Mouse (Mus musculus) testis, postnatal 10 days (tissue): ENCODE measurements around the gene Gm3336.

Experiments used
- DNase-seq: peaks from one replicate; pipeline ENCODE4 v3.0.0; 2021; ENCODE audit warnings: low spot score

Gene Gm3336

GRCm38 (mm10) chr8:70747211-70747890 is 29.0 kb downstream of the Gm3336 start:
- peak; percentile 38 for DNase-seq

- no peak for DNase-seq
Measured at GRCm38 (mm10) chr8:70748246-70749096, 30.1 kb downstream of the Gm3336 start.

GRCm38 (mm10) chr8:70749097-70749674 is 30.8 kb downstream of the Gm3336 start:
- DNase-seq, result peak; percentile 46

GRCm38 (mm10) chr8:70750128-70750680 is 31.9 kb downstream of the Gm3336 start:
- DNase-seq, result no peak

- DNase-seq, result peak; percentile 86
Measured at GRCm38 (mm10) chr8:70752000-70752764, 33.8 kb downstream of the Gm3336 start.

- peak; percentile 86 for DNase-seq
Measured at GRCm38 (mm10) chr8:70753151-70753550, 34.8 kb downstream of the Gm3336 start.

GRCm38 (mm10) chr8:70754043-70754870 is 35.9 kb downstream of the Gm3336 start, which contains the start of gene Rab3a:
Rab3a (plus strand) TSS chr8:70754679.
- peak; percentile 94 for DNase-seq

GRCm38 (mm10) chr8:70754871-70755660 is 36.7 kb downstream of the Gm3336 start:
- peak; percentile 84 for DNase-seq

GRCm38 (mm10) chr8:70755661-70756475 is 37.5 kb downstream of the Gm3336 start:
- DNase-seq, result peak; percentile 48

GRCm38 (mm10) chr8:70756476-70757040 is 38.2 kb downstream of the Gm3336 start:
- DNase-seq, result no peak

- DNase-seq, result peak; percentile 55
Measured at GRCm38 (mm10) chr8:70757523-70758307, 39.4 kb downstream of the Gm3336 start.

- no peak for DNase-seq
Measured at GRCm38 (mm10) chr8:70758308-70758615, 39.9 kb downstream of the Gm3336 start.

- DNase-seq, result peak; percentile 65
Measured at GRCm38 (mm10) chr8:70758616-70759561, 40.5 kb downstream of the Gm3336 start.

GRCm38 (mm10) chr8:70760350-70760749 is 42.0 kb downstream of the Gm3336 start:
- DNase-seq, result no peak

GRCm38 (mm10) chr8:70760775-70761406 is 42.5 kb downstream of the Gm3336 start, which contains the start of gene Mpv17l2:
Mpv17l2 (minus strand) TSS chr8:70760946.
- DNase-seq, result peak; percentile 92

GRCm38 (mm10) chr8:70762118-70762517 is 43.8 kb downstream of the Gm3336 start:
- no peak for DNase-seq
